Mouse (Mus musculus): ENCODE measurements around the gene Card10. TPM values are rescaled to one million over a fixed set of nuclear protein-coding genes. Genes with fewer than 3 reads are reported as not detected.

The Card10 gene
- total and polyA plus RNA-seq, 2 experiments from 2014 or later = 0.94 to 2.6 TPM

GRCm38 (mm10) chr15:78801971-78802741 lies 686 bp downstream of the Card10 start:
- Histone ChIP-seq H3K9me3 (ENCODE audit: low read length) (no peaks in the 10 kb centered on the region), H3K4me2 (ENCODE audit: low read depth, low read length) (peak overlapping the region; percentile 65), H3K9ac (replicated peaks; ENCODE audit: low read length) (peak overlapping the region; percentile 55), H3K27me3 (ENCODE audit: insufficient read depth, low read length) (peaks cover 7% of the 10 kb centered on the region; the same call in 1 of the 2 replicates), H3K4me3 (ENCODE audit: low read length) (peak overlapping the region; percentile 48), H3K27ac (peak overlapping the region; percentile 45; the same call in 1 of the 2 replicates), H3K4me1 (ENCODE audit: insufficient read depth, low read length) (peaks cover 6% of the 10 kb centered on the region), H3K36me3 (ENCODE audit: insufficient read depth, low read length) (no peaks in the 10 kb centered on the region)
- ATAC-seq (no peak), DNase-seq (ENCODE audit: low spot score) (no peak)
- 0 out of 2 replicates have a peak, but pooled peaks have one; percentile 15 for TF ChIP-seq CTCF (IDR thresholded peaks at IDR 0.05; ENCODE audit: low read depth)
- 2% methylated on average over 65 of the region's 67 CpGs for WGBS

DNA sequence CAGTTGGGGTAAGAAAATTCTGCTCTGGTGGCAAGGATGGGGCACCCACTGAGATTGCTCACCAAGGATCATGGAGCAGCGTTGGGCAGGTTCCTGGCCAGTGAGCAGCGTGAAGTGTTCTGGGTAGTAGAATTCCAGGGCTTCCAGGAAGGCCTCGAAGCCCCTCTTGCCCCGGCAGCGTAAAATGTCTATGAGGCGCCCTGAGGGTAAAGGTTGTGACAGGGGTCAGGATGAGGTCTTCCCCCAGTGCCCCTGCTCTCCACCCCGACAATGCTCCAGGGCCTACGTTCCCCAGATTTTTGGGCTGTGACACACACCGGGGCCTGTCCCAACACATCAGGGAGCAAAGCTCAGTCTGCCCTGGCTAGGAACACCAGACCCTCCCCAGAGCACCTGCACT lies 1.3 kb downstream of the Card10 start:
- Histone ChIP-seq H3K27ac (no peak overlapping the region), H3K27me3 (ENCODE audit: insufficient read depth, low read length) (peaks cover 7% of the 10 kb centered on the region; the same call in 1 of the 2 replicates), H3K4me2 (ENCODE audit: low read depth, low read length) (peak overlapping the region; percentile 65), H3K9me3 (ENCODE audit: low read length) (no peaks in the 10 kb centered on the region), H3K4me1 (ENCODE audit: insufficient read depth, low read length) (peaks cover 6% of the 10 kb centered on the region), H3K36me3 (ENCODE audit: insufficient read depth, low read length) (no peaks in the 10 kb centered on the region), H3K9ac (replicated peaks; ENCODE audit: low read length) (peak overlapping the region; percentile 55; the same call in 1 of the 2 replicates), H3K4me3 (ENCODE audit: low read length) (peak overlapping the region; percentile 48; the same call in 1 of the 2 replicates)
- DNase-seq (ENCODE audit: low spot score) = no peak
- no peak for ATAC-seq
- WGBS = 65% methylated on average over 9 of the region's 9 CpGs
- TF ChIP-seq CTCF (IDR thresholded peaks at IDR 0.05; ENCODE audit: low read depth) = no peak

DNA sequence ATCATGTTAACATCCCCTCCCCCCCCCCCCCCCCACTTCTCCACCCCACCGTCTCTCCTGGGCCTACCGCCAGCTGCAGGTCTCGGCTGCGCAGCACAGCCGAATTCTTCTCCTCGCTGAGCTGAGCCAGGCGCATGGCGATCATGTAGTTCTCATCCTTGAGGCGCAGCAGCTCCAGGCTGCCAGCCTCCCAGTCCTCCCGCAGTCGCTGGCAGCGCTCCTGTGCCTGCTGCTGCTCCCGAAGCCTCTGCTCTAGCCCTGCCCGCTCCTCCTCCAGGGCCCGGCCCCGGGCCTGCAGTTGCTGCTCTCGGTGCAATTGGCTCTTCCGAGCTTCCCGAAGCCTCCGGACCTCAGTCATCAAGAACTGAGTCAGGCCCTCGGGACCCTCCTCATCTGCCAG lies 3.8 kb downstream of the Card10 start:
- WGBS = 24% methylated on average over 21 of the region's 21 CpGs
- peaks cover 6% of the 10 kb centered on the region for H3K4me1 ChIP-seq (ENCODE audit: insufficient read depth, low read length)
- H3K27me3 ChIP-seq (ENCODE audit: insufficient read depth, low read length) = peaks cover 7% of the 10 kb centered on the region; the same call in 1 of the 2 replicates
- no peak for TF ChIP-seq CTCF (IDR thresholded peaks at IDR 0.05; ENCODE audit: low read depth)
- H3K4me2 ChIP-seq (ENCODE audit: low read depth, low read length) = 0 out of 2 replicates have a peak overlapping the region, but pooled peaks have one; percentile 25
- peak overlapping the region; percentile 13; the same call in 1 of the 2 replicates for H3K9ac ChIP-seq (replicated peaks; ENCODE audit: low read length)
- ATAC-seq (peak; percentile 42; the same call in 1 of the 2 replicates), DNase-seq (ENCODE audit: low spot score) (peak; percentile 79)
- no peaks in the 10 kb centered on the region for H3K36me3 ChIP-seq (ENCODE audit: insufficient read depth, low read length)
- H3K27ac ChIP-seq = no peak overlapping the region
- H3K4me3 ChIP-seq (ENCODE audit: low read length) = no peak overlapping the region
- H3K9me3 ChIP-seq (ENCODE audit: low read length) = no peaks in the 10 kb centered on the region

- no peaks in the 10 kb centered on the region for H3K36me3 ChIP-seq (ENCODE audit: insufficient read depth, low read length)
- H3K27me3 ChIP-seq (ENCODE audit: insufficient read depth, low read length) = peaks cover 7% of the 10 kb centered on the region; the same call in 1 of the 2 replicates
- H3K4me3 ChIP-seq (ENCODE audit: low read length) = no peak overlapping the region
- DNase-seq (ENCODE audit: low spot score) (no peak), ATAC-seq (no peak)
- TF ChIP-seq CTCF (IDR thresholded peaks at IDR 0.05; ENCODE audit: low read depth) = no peak
- no peaks in the 10 kb centered on the region for H3K9me3 ChIP-seq (ENCODE audit: low read length)
- 80% methylated on average over 8 of the region's 8 CpGs for WGBS
- H3K4me2 ChIP-seq (ENCODE audit: low read depth, low read length) = no peak overlapping the region
- no peak overlapping the region for H3K27ac ChIP-seq
- 0 out of 2 replicates have a peak, but pooled peaks cover under 1% of the 10 kb centered on the region for H3K4me1 ChIP-seq (ENCODE audit: insufficient read depth, low read length)
- no peak overlapping the region for H3K9ac ChIP-seq (replicated peaks; ENCODE audit: low read length)
These were observed 5.8 kb downstream of the Card10 start for GRCm38 (mm10) chr15:78797060-78797329.

DNA sequence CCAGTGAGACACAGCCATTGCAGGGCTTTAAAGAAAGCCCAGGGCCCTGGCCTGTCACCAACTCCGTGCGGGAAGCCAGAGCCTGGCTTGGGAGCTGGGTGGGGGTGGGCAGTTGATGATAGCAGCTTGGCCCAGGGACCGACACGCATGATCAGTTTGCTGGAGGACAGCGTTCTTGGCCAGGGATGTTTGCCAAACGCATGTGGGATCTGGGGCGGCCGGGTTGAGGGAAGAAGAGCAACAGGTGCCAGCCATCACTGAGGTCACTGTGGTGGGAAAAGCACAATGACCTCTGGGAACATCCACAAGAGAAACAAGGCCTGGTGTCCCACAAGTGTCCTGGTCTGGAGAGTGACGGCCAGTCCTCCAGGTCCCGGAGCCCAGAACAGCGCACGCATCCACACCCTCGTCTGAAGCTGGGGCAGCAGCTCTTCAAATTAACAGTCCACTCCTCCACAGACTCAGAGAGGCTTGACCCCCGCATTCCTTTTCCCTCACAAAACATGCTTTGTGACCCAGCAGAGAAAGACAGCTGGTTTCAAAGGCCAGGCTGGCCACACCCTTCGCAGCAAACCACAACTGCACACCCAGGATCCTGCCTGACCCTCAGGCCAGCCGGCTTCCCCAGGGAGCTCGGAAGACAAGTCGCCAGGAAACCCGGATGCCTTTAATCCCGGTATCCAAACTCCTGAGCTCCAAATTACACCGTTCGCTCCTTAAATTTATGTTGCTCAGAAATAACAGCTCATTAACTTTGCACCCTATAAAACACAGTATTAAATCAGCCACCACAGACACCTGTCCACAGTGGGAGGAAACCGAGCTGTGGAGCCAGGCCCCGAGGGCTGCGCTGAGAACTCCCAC lies 6.4 kb downstream of the Card10 start:
- Histone ChIP-seq H3K4me3 (ENCODE audit: low read length) (no peak overlapping the region), H3K27ac (no peak overlapping the region), H3K4me1 (ENCODE audit: insufficient read depth, low read length) (no peaks in the 10 kb centered on the region), H3K9me3 (ENCODE audit: low read length) (no peaks in the 10 kb centered on the region), H3K4me2 (ENCODE audit: low read depth, low read length) (no peak overlapping the region), H3K9ac (replicated peaks; ENCODE audit: low read length) (no peak overlapping the region), H3K27me3 (ENCODE audit: insufficient read depth, low read length) (peaks cover 2% of the 10 kb centered on the region; the same call in 1 of the 2 replicates), H3K36me3 (ENCODE audit: insufficient read depth, low read length) (no peaks in the 10 kb centered on the region)
- TF ChIP-seq CTCF (IDR thresholded peaks at IDR 0.05; ENCODE audit: low read depth) = no peak
- DNase-seq (ENCODE audit: low spot score) = peak; percentile 75
- 34% methylated on average over 25 of the region's 25 CpGs for WGBS
- peak; percentile 53 for ATAC-seq

- H3K4me2 ChIP-seq (ENCODE audit: low read depth, low read length) = no peak overlapping the region
- no peak for TF ChIP-seq CTCF (IDR thresholded peaks at IDR 0.05; ENCODE audit: low read depth)
- no peaks in the 10 kb centered on the region for H3K27me3 ChIP-seq (ENCODE audit: insufficient read depth, low read length)
- no peaks in the 10 kb centered on the region for H3K4me1 ChIP-seq (ENCODE audit: insufficient read depth, low read length)
- no peak overlapping the region for H3K4me3 ChIP-seq (ENCODE audit: low read length)
- 75% methylated on average over 11 of the region's 12 CpGs for WGBS
- no peaks in the 10 kb centered on the region for H3K9me3 ChIP-seq (ENCODE audit: low read length)
- H3K9ac ChIP-seq (replicated peaks; ENCODE audit: low read length) = no peak overlapping the region
- H3K36me3 ChIP-seq (ENCODE audit: insufficient read depth, low read length) = no peaks in the 10 kb centered on the region
- ATAC-seq (no peak), DNase-seq (ENCODE audit: low spot score) (no peak)
- H3K27ac ChIP-seq = no peak overlapping the region
These were observed 11.9 kb downstream of the Card10 start for GRCm38 (mm10) chr15:78790990-78791389.
